Mouse (Mus musculus) CH12.LX (cell line): ENCODE data around the gene Atp11b. TPM values are rescaled to one million over a fixed set of nuclear protein-coding genes. Genes with fewer than 3 reads are reported as not detected.
A peak's percentile ranks its signal among the peaks of the same experiment; 100 is the strongest.

Experiments
- DNase-seq: peaks from one replicate; pipeline ENCODE4 v3.0.0-alpha.2; 2013; ENCODE audit errors: extremely low read depth
- H3K27ac ChIP-seq: 2 replicates; pipeline ENCODE4 v1.5.1; 2012; ENCODE audit warnings: low read depth, mild to moderate bottlenecking, control low read depth, moderate library complexity; ENCODE audit not compliant: insufficient read depth
- H3K27me3 ChIP-seq: replicated peaks from 2 replicates; pipeline ENCODE3; 2012; ENCODE audit warnings: inconsistent platforms
- H3K36me3 ChIP-seq, 2 experiments: replicated peaks in 1 of 2; 2 replicates each; pipeline versions ENCODE3 to v1.6.1; 2012; ENCODE audit warnings: inconsistent platforms in 1 of 2, low read length in 1 of 2, mild to moderate bottlenecking in 1 of 2, mixed read lengths in 1 of 2, moderate library complexity in 1 of 2; ENCODE audit not compliant: control insufficient read depth in 1 of 2, insufficient read depth in 1 of 2
- H3K4me1 ChIP-seq, 2 experiments: 2 replicates each; pipeline ENCODE4 v1.6.1; 2012; ENCODE audit warnings: inconsistent platforms in 1 of 2, moderate library complexity in 1 of 2; ENCODE audit not compliant: insufficient read depth in 2 of 2, control insufficient read depth in 1 of 2
- H3K4me2 ChIP-seq: 2 replicates; pipeline ENCODE4 v1.6.1; 2012; ENCODE audit warnings: low read depth, mild to moderate bottlenecking, control low read depth; ENCODE audit not compliant: poor library complexity, insufficient read depth, severe bottlenecking
- H3K4me3 ChIP-seq, 3 experiments: fragments of 150-350 bp in 1 of 3; sonication (generic) in 1 of 3; replicated peaks in 1 of 3; 2 replicates each; pipeline versions ENCODE3 to v1.5.1; 2011 to 2012; ENCODE audit warnings: low read depth in 2 of 3, low read length in 2 of 3, mild to moderate bottlenecking in 2 of 3, moderate library complexity in 2 of 3, control low read depth in 1 of 3, improper control_type of control experiment in 1 of 3, inconsistent platforms in 1 of 3, mixed read lengths in 1 of 3; ENCODE audit not compliant: poor library complexity in 1 of 3
- H3K79me2 ChIP-seq: replicated peaks from 2 replicates; pipeline ENCODE4 v1.6.1; 2012; ENCODE audit warnings: mild to moderate bottlenecking, moderate library complexity; ENCODE audit not compliant: control insufficient read depth, poor library complexity, insufficient read depth, severe bottlenecking; ENCODE audit errors: extremely low read depth
- H3K9ac ChIP-seq: 2 replicates; pipeline ENCODE4 v1.6.1; 2012; ENCODE audit warnings: low read depth, mild to moderate bottlenecking, control low read depth, moderate library complexity; ENCODE audit not compliant: insufficient read depth
- H3K9me3 ChIP-seq: replicated peaks from 2 replicates; pipeline ENCODE3; 2012; ENCODE audit warnings: low read length, inconsistent platforms, mixed read lengths
- BHLHE40 ChIP-seq: IDR thresholded peaks from 2 replicates; pipeline ENCODE4 v1.6.1; 2011; ENCODE audit warnings: mild to moderate bottlenecking, low read depth, low read length, improper control_type of control experiment
- CHD2 ChIP-seq: IDR thresholded peaks from 2 replicates; pipeline ENCODE4 v1.6.1; 2011; ENCODE audit warnings: low read length, improper control_type of control experiment
- CTCF ChIP-seq, 2 experiments: IDR thresholded peaks in 1 of 2; conservative IDR thresholded peaks in 1 of 2; 2 replicates each; pipeline ENCODE4 v1.5.1; 2011 to 2012; ENCODE audit warnings: low read depth in 2 of 2, low read length in 2 of 2, improper control_type of control experiment in 1 of 2, inconsistent platforms in 1 of 2, mild to moderate bottlenecking in 1 of 2, moderate library complexity in 1 of 2
- EP300 ChIP-seq: IDR thresholded peaks from 2 replicates; pipeline ENCODE4 v1.6.1; 2011; ENCODE audit warnings: low read length, improper control_type of control experiment
- IRF4 ChIP-seq: IDR thresholded peaks from 2 replicates; pipeline ENCODE4 v1.6.1; 2014; ENCODE audit warnings: low read depth, mild to moderate bottlenecking, inconsistent platforms, low read length, improper control_type of control experiment
- JUND ChIP-seq: conservative IDR thresholded peaks from 2 replicates; pipeline ENCODE4 v1.6.1; 2011; ENCODE audit warnings: low read depth, low read length, improper control_type of control experiment
- TBP ChIP-seq: conservative IDR thresholded peaks from 2 replicates; pipeline ENCODE4 v1.6.1; 2011; ENCODE audit warnings: low read depth, low read length, improper control_type of control experiment
- ZMIZ1 ChIP-seq: IDR thresholded peaks from 2 replicates; pipeline ENCODE4 v1.6.1; 2012; ENCODE audit warnings: low read depth, mild to moderate bottlenecking, inconsistent platforms, low read length, improper control_type of control experiment
- dilution Hi-C: fragments of 300-500 bp; cut with MboI; formaldehyde crosslinking; loops from 2 replicates; pipeline ENCODE4 v1.14.3; 2020; ENCODE audit warnings: low sequenced_read_pairs; ENCODE audit not compliant: extremely low pct_unique_long_range_greater_than_20kb, extremely low pct_ligation_motif_present
- in situ Hi-C: fragments of 300-500 bp; cut with MboI; formaldehyde crosslinking; loops from 3 replicates; pipeline ENCODE4 v1.14.3; 2019; ENCODE audit warnings: low sequenced_read_pairs, low pct_ligation_motif_present, low pct_unique_long_range_greater_than_20kb, mixed read lengths
- polyA plus RNA-seq: library from polyadenylated mRNA; unstranded; fragments of >175 nt; gene quantifications from 2 replicates; pipeline ENCODE4 v1.2.1, GENCODE M21; 2012; ENCODE audit warnings: low read depth; ENCODE audit not compliant: insufficient read length
- total RNA-seq, 2 experiments: library from RNA; depleted of rRNA; stranded (reverse); fragments of 300-350 nt in 1 of 2; fragments of >200 nt in 1 of 2; gene quantifications; 2 replicates each; pipeline ENCODE4 v1.2.3; 2012 to 2014

Gene Atp11b
- total and polyA plus RNA-seq, 3 experiments, result 24.5 to 48.4 (median 45.9) TPM

DNA sequence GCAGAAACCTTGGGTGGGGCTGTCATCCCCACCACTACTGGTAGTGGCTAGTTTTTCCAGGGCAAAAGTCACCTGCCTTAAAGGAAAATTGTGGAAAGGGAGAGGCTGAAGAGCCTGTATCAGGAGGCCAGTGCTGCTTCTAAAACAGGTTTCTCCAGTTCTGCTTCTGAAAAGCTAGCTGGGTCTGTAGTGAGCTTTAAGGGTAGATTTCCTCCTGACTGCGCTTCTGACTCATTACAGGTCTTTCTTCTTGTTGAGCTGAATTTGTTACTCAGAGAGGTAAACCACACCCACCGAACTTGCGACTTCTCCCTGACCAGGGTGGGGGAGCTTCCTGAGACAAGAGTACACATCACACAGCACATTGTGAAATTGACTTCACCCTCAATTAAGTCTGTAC lies 33.1 kb upstream of the Atp11b start:
- Histone ChIP-seq H3K4me1 (peaks cover 2 to 14% of the 10 kb centered on the region in 2 experiments; a peak in 3 of 4 replicates), H3K36me3 (no peaks in the 10 kb centered on the region), H3K4me2 (no peak overlapping the region), H3K27me3 (no peaks in the 10 kb centered on the region), H3K27ac (no peak overlapping the region), H3K4me3 (no peak overlapping the region), H3K79me2 (no peaks in the 10 kb centered on the region), H3K9me3 (no peaks in the 10 kb centered on the region), H3K9ac (no peak overlapping the region)
- 0 out of 2 replicates have a peak, but pooled peaks have one; percentile 29 for TF ChIP-seq JUND
- no peak for TF ChIP-seq BHLHE40
- peak; percentile 40 for TF ChIP-seq IRF4
- TF ChIP-seq EP300, result peak; percentile 27; the same call in 1 of the 2 replicates
- peak; percentile 51 for DNase-seq
- dilution Hi-C loops (no loop called here), in situ Hi-C loops (no loop called here)

DNA sequence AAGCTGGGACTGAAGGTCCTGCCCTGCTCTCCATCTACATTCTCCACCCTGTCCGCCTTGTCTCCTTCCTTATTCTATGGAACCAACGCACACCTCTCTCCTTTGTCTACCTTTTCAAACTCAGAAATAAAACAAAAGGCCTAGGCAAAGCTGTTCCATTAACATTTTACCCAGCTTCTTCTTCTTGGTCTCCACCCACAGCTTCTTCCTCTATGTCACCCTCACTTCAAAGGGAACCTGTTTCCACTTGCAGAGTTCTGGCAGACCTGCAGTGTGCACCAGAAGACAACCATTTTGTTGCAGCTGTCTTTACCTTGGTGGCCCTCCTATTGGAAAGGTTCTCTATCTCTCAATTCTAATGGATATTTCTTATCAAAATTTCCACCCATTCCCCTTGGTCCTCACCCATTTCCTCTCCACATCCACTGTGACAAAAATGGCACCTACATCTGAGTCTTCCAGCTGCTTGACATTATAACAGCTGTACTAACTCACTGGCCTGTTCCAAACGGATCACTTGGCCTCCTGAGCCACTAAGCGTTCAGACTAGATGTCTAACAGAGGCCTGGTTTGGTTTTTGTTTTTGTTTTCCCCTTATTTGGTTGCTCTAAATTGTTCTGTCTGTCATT lies 32.0 kb upstream of the Atp11b start:
- H3K4me1 ChIP-seq, result peaks cover 2 to 12% of the 10 kb centered on the region in 2 experiments; a peak in 3 of 4 replicates
- dilution Hi-C loops, result no loop called here
- H3K4me2 ChIP-seq, result no peak overlapping the region; the same call in 1 of the 2 replicates
- no peaks in the 10 kb centered on the region for H3K36me3 ChIP-seq
- no peaks in the 10 kb centered on the region for H3K9me3 ChIP-seq
- H3K79me2 ChIP-seq, result no peaks in the 10 kb centered on the region
- in situ Hi-C loops, result no loop called here
- no peaks in the 10 kb centered on the region for H3K27me3 ChIP-seq
- H3K9ac ChIP-seq, result no peak overlapping the region
- no peak overlapping the region for H3K4me3 ChIP-seq
- TF ChIP-seq TBP (no peak), CHD2 (no peak), ZMIZ1 (peak; percentile 44; the same call in 1 of the 2 replicates)
- H3K27ac ChIP-seq, result no peak overlapping the region
- DNase-seq, result no peak

DNA sequence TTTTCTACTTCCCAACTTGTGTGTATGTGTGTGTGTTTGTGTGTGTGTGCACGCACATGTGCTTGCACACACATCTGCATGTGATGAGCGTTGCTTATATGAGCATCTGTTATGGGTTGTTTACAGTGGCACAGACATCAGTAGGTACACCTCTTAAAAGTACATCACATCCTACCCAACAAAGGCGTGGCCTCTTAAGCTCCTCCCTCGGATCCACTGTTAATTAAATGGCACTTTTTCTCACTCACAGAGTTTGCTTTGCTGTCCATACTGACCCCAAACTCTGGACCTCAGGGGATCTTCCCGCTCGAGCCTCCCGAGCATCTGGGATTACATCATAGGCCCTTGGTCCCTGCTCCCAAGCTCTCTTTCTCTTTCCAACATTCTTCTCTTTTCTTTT lies 31.1 kb upstream of the Atp11b start:
- no peak overlapping the region for H3K27ac ChIP-seq
- no peak overlapping the region for H3K4me2 ChIP-seq
- peaks cover 2 to 12% of the 10 kb centered on the region in 2 experiments; a peak in 3 of 4 replicates for H3K4me1 ChIP-seq
- H3K36me3 ChIP-seq, result no peaks in the 10 kb centered on the region
- no peak for DNase-seq
- no peaks in the 10 kb centered on the region for H3K79me2 ChIP-seq
- in situ Hi-C loops, result no loop called here
- no peak for TF ChIP-seq CTCF (conservative IDR thresholded peaks at IDR 0.05 in 1 of 2, IDR thresholded peaks at IDR 0.05 in 1 of 2; ENCODE audit: low read depth in 2 of 2, low read length in 2 of 2)
- H3K9ac ChIP-seq, result no peak overlapping the region
- no peak overlapping the region for H3K4me3 ChIP-seq
- dilution Hi-C loops, result no loop called here
- H3K9me3 ChIP-seq, result no peaks in the 10 kb centered on the region
- no peaks in the 10 kb centered on the region for H3K27me3 ChIP-seq
